Mouse (Mus musculus) hindbrain, embryonic 11.5 days (tissue): ENCODE data around the gene Nxpe4. TPM values are rescaled to one million over a fixed set of nuclear protein-coding genes. Genes with fewer than 3 reads are reported as not detected.
A peak's percentile ranks its signal among the peaks of the same experiment; 100 is the strongest.

ENCODE experiments used
- ATAC-seq: fragments of 200-750 bp; cut with Nextera tagmentation; 2 replicates; pipeline ENCODE4 v1.8.0; 2017; ENCODE audit warnings: mild to moderate bottlenecking, moderate TSS enrichment, moderate library complexity; ENCODE audit not compliant: low FRiP score
- DNase-seq: peaks from one replicate; pipeline ENCODE4 v3.0.0-alpha.2; 2015; ENCODE audit warnings: low spot score
- H3K27ac ChIP-seq: fragments of 300-500 bp; sonication (generic); 2 replicates; pipeline ENCODE4 v1.5.1; 2014; ENCODE audit warnings: mild to moderate bottlenecking, low read depth, low read length
- H3K27me3 ChIP-seq: fragments of 300-500 bp; sonication (generic); 2 replicates; pipeline ENCODE4 v1.6.1; 2014; ENCODE audit warnings: mild to moderate bottlenecking, low read length, moderate library complexity, mixed read lengths; ENCODE audit not compliant: control insufficient read depth, insufficient read depth
- H3K36me3 ChIP-seq: fragments of 300-500 bp; sonication (generic); 2 replicates; pipeline ENCODE4 v1.6.1; 2014; ENCODE audit warnings: mild to moderate bottlenecking, low read length, moderate library complexity, mixed read lengths; ENCODE audit not compliant: control insufficient read depth, insufficient read depth
- H3K4me1 ChIP-seq: fragments of 300-500 bp; sonication (generic); replicated peaks from 2 replicates; pipeline ENCODE4 v1.6.1; 2014; ENCODE audit warnings: low read length, mixed read lengths; ENCODE audit not compliant: control insufficient read depth, insufficient read depth
- H3K4me2 ChIP-seq: fragments of 300-500 bp; sonication (generic); replicated peaks from 2 replicates; pipeline ENCODE4 v1.6.1; 2014; ENCODE audit warnings: mild to moderate bottlenecking, low read depth, low read length
- H3K4me3 ChIP-seq: fragments of 300-500 bp; sonication (generic); 2 replicates; pipeline ENCODE4 v1.5.1; 2014; ENCODE audit warnings: low read depth, low read length
- H3K9ac ChIP-seq: fragments of 300-500 bp; sonication (generic); 2 replicates; pipeline ENCODE4 v1.6.1; 2014; ENCODE audit warnings: low read depth, low read length
- H3K9me3 ChIP-seq: fragments of 300-500 bp; sonication (generic); 2 replicates; pipeline ENCODE4 v1.6.1; 2016; ENCODE audit warnings: low read length; ENCODE audit not compliant: control insufficient read depth
- WGBS: fragments of 180-500 bp; shearing (Covaris S2); extraction: QIAGEN DNeasy Blood & Tissue Kit; methylation state at CpG from one replicate; pipeline ENCODE4 v1.1.7; 2014; 5-methylcytosine and 5-hydroxymethylcytosine counted together
- polyA plus RNA-seq: library from polyadenylated mRNA; unstranded; fragments of >200 nt; fragmentation: Nextera tagmentation; extraction: Ambion mirVana; gene quantifications from 2 replicates; pipeline ENCODE4 v1.2.1, GENCODE M21; 2014

Nxpe4 gene
- polyA plus RNA-seq, 1 experiment from 2014 or later = 7.5 TPM

- H3K27ac ChIP-seq = no peak overlapping the region
- WGBS = 92% methylated on average over 7 of the region's 7 CpGs
- no peaks in the 10 kb centered on the region for H3K36me3 ChIP-seq
- no peak overlapping the region for H3K4me3 ChIP-seq
- H3K4me2 ChIP-seq = no peak overlapping the region
- H3K9me3 ChIP-seq = no peaks in the 10 kb centered on the region
- no peak overlapping the region for H3K9ac ChIP-seq
- DNase-seq = no peak
- no peak for ATAC-seq
- H3K27me3 ChIP-seq = no peaks in the 10 kb centered on the region
- no peaks in the 10 kb centered on the region for H3K4me1 ChIP-seq
Measured at GRCm38 (mm10) chr9:48181300-48181699, 19.5 kb downstream of the Nxpe4 start.

- H3K27ac ChIP-seq = no peak overlapping the region
- no peak overlapping the region for H3K4me2 ChIP-seq
- no peaks in the 10 kb centered on the region for H3K9me3 ChIP-seq
- peak; percentile 43 for DNase-seq
- H3K4me3 ChIP-seq = no peak overlapping the region
- H3K9ac ChIP-seq = no peak overlapping the region
- 27% methylated on average over 7 of the region's 7 CpGs for WGBS
- no peaks in the 10 kb centered on the region for H3K36me3 ChIP-seq
- H3K27me3 ChIP-seq = no peaks in the 10 kb centered on the region
- peak; percentile 35; the same call in 1 of the 2 replicates for ATAC-seq
- H3K4me1 ChIP-seq = no peaks in the 10 kb centered on the region
Measured at GRCm38 (mm10) chr9:48182718-48183414, 21.0 kb downstream of the Nxpe4 start.

GRCm38 (mm10) chr9:48184319-48184718 is 22.5 kb downstream of the Nxpe4 start:
- ATAC-seq (no peak), DNase-seq (no peak)
- Histone ChIP-seq H3K9me3 (no peaks in the 10 kb centered on the region), H3K4me2 (no peak overlapping the region), H3K4me1 (no peaks in the 10 kb centered on the region), H3K27me3 (no peaks in the 10 kb centered on the region), H3K36me3 (no peaks in the 10 kb centered on the region), H3K9ac (no peak overlapping the region), H3K27ac (no peak overlapping the region), H3K4me3 (no peak overlapping the region)
- 79% methylated on average over 7 of the region's 7 CpGs for WGBS

GRCm38 (mm10) chr9:48188854-48189253 is 27.0 kb downstream of the Nxpe4 start:
- Histone ChIP-seq H3K4me3 (no peak overlapping the region), H3K9me3 (no peaks in the 10 kb centered on the region), H3K4me1 (no peaks in the 10 kb centered on the region), H3K9ac (no peak overlapping the region), H3K36me3 (no peaks in the 10 kb centered on the region), H3K27ac (no peak overlapping the region), H3K4me2 (no peak overlapping the region), H3K27me3 (no peaks in the 10 kb centered on the region)
- 92% methylated on average over 6 of the region's 6 CpGs for WGBS
- ATAC-seq (no peak), DNase-seq (no peak)

GRCm38 (mm10) chr9:48197458-48197884 is 35.6 kb downstream of the Nxpe4 start:
- no peak overlapping the region for H3K9ac ChIP-seq
- H3K4me3 ChIP-seq = no peak overlapping the region
- H3K4me2 ChIP-seq = no peak overlapping the region
- no peaks in the 10 kb centered on the region for H3K27me3 ChIP-seq
- ATAC-seq (no peak), DNase-seq (peak; percentile 20)
- no peaks in the 10 kb centered on the region for H3K36me3 ChIP-seq
- no peaks in the 10 kb centered on the region; the same call in 1 of the 2 replicates for H3K4me1 ChIP-seq
- H3K27ac ChIP-seq = no peak overlapping the region
- 44% methylated on average over 12 of the region's 12 CpGs for WGBS
- no peaks in the 10 kb centered on the region for H3K9me3 ChIP-seq

- H3K27me3 ChIP-seq = no peaks in the 10 kb centered on the region
- H3K9ac ChIP-seq = no peak overlapping the region
- no peaks in the 10 kb centered on the region for H3K36me3 ChIP-seq
- H3K4me3 ChIP-seq = no peak overlapping the region
- H3K4me1 ChIP-seq = no peaks in the 10 kb centered on the region
- WGBS = 87% methylated on average over 6 of the region's 6 CpGs
- ATAC-seq = no peak
- H3K4me2 ChIP-seq = no peak overlapping the region
- no peak for DNase-seq
- H3K9me3 ChIP-seq = no peaks in the 10 kb centered on the region
- no peak overlapping the region for H3K27ac ChIP-seq
Measured at GRCm38 (mm10) chr9:48210970-48211369, 49.1 kb downstream of the Nxpe4 start.

- Histone ChIP-seq H3K4me2 (no peak overlapping the region), H3K9me3 (no peaks in the 10 kb centered on the region), H3K4me3 (no peak overlapping the region), H3K36me3 (no peaks in the 10 kb centered on the region), H3K27me3 (no peaks in the 10 kb centered on the region), H3K27ac (no peak overlapping the region), H3K9ac (no peak overlapping the region), H3K4me1 (no peaks in the 10 kb centered on the region)
- DNase-seq (no peak), ATAC-seq (no peak)
- WGBS = 86% methylated on average over 5 of the region's 5 CpGs
Measured at GRCm38 (mm10) chr9:48211912-48212311, 50.1 kb downstream of the Nxpe4 start.

GRCm38 (mm10) chr9:48214751-48215150 is 52.9 kb downstream of the Nxpe4 start:
- no peaks in the 10 kb centered on the region for H3K4me1 ChIP-seq
- H3K9ac ChIP-seq = no peak overlapping the region
- WGBS = 89% methylated on average over 9 of the region's 9 CpGs
- DNase-seq = no peak
- H3K27me3 ChIP-seq = no peaks in the 10 kb centered on the region
- no peak overlapping the region for H3K4me2 ChIP-seq
- H3K36me3 ChIP-seq = no peaks in the 10 kb centered on the region
- no peaks in the 10 kb centered on the region for H3K9me3 ChIP-seq
- H3K4me3 ChIP-seq = no peak overlapping the region
- ATAC-seq = no peak
- no peak overlapping the region for H3K27ac ChIP-seq
